Mouse (Mus musculus) lung, embryonic 16.5 days (tissue): ENCODE measurements around the gene Omg. TPM values are rescaled to one million over a fixed set of nuclear protein-coding genes. Genes with fewer than 3 reads are reported as not detected.

Source experiments
- ATAC-seq: fragments of 200-750 bp; cut with Nextera tagmentation; 2 replicates; pipeline ENCODE4 v1.8.0; 2017; ENCODE audit warnings: low read depth, mild to moderate bottlenecking, moderate library complexity
- H3K27ac ChIP-seq: fragments of 300-500 bp; sonication (generic); 2 replicates; pipeline ENCODE4 v1.5.1; 2014; ENCODE audit warnings: mild to moderate bottlenecking, control low read depth, low read length
- H3K27me3 ChIP-seq: fragments of 300-500 bp; sonication (generic); 2 replicates; pipeline ENCODE4 v1.6.1; 2014; ENCODE audit warnings: low read depth, low read length, mixed read lengths; ENCODE audit not compliant: control insufficient read depth, insufficient read depth
- H3K36me3 ChIP-seq: fragments of 300-500 bp; sonication (generic); 2 replicates; pipeline ENCODE4 v1.6.1; 2014; ENCODE audit warnings: low read length; ENCODE audit not compliant: control insufficient read depth, insufficient read depth
- H3K4me1 ChIP-seq: fragments of 300-500 bp; sonication (generic); replicated peaks from 2 replicates; pipeline ENCODE4 v1.6.1; 2014; ENCODE audit warnings: low read length, mixed read lengths; ENCODE audit not compliant: control insufficient read depth, insufficient read depth
- H3K4me2 ChIP-seq: fragments of 300-500 bp; sonication (generic); 2 replicates; pipeline ENCODE4 v1.6.1; 2014; ENCODE audit warnings: low read depth, low read length, control low read depth
- H3K4me3 ChIP-seq: fragments of 300-500 bp; sonication (generic); 2 replicates; pipeline ENCODE4 v1.5.1; 2014; ENCODE audit warnings: mild to moderate bottlenecking, low read length, control low read depth
- H3K9ac ChIP-seq: fragments of 300-500 bp; sonication (generic); 2 replicates; pipeline ENCODE4 v1.6.1; 2014; ENCODE audit warnings: low read length, control low read depth
- H3K9me3 ChIP-seq: fragments of 300-500 bp; sonication (generic); 2 replicates; pipeline ENCODE4 v1.6.1; 2016; ENCODE audit warnings: low read length; ENCODE audit not compliant: control insufficient read depth
- WGBS: fragments of 180-500 bp; shearing (Covaris S2); extraction: QIAGEN DNeasy Blood & Tissue Kit; methylation state at CpG from one replicate; pipeline ENCODE4 v1.1.7; 2014; 5-methylcytosine and 5-hydroxymethylcytosine counted together
- polyA plus RNA-seq: library from polyadenylated mRNA; unstranded; fragments of >200 nt; fragmentation: Nextera tagmentation; extraction: Ambion mirVana; gene quantifications from 2 replicates; pipeline ENCODE4 v1.2.1, GENCODE M21; 2015

Gene Omg
- polyA plus RNA-seq, 1 experiment from 2014 or later = 0.18 TPM

DNA sequence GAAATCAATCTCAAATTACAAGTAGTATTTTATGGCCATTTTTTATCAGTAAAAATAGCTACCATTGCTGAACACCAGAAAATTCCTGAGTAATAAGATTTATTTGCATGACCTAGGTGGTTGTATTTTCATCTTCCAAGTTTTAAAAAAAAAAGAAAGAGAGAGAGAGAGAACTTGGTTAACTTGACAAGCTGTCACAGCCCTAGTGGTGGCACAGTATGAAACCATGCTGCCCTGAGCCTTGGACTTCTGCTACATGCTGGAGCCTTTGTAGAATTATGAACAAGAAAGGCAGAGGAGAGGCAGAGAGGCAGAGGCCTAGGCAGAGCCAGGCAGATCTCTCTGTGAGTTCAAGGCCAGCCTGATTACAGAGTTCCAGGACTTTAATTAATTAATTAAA, 18.0 kb upstream of the Omg start:
- Histone ChIP-seq H3K27ac (no peak overlapping the region), H3K27me3 (no peaks in the 10 kb centered on the region), H3K36me3 (no peaks in the 10 kb centered on the region)

DNA sequence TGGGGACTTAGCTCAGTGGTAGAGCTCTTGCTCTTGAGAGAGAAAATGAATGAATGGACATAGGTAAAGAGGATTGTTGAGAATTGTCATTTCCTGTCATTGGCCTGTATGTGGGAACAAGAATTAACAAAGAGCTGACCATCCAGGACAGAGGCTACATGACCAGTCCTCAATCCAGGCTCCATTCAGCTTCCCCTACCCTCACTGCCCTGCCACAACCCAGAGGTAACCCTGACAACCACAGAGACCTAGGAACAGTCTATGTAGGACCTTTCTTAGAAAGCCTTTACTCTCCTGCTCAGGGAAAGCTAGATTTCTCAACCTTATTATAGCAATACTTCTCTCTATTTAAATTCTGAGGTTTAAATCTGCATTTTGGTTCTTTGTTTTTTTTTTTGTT, 16.9 kb upstream of the Omg start:
- no peak for ATAC-seq
- Histone ChIP-seq H3K9me3 (no peaks in the 10 kb centered on the region), H3K4me1 (no peaks in the 10 kb centered on the region), H3K4me2 (no peak overlapping the region), H3K27me3 (no peaks in the 10 kb centered on the region), H3K4me3 (no peak overlapping the region), H3K9ac (no peak overlapping the region), H3K36me3 (no peaks in the 10 kb centered on the region), H3K27ac (no peak overlapping the region)

More for the DNA sequence above, 18.0 kb upstream of the Omg start:
- Histone ChIP-seq H3K4me3 (no peak overlapping the region), H3K9ac (no peak overlapping the region), H3K4me2 (no peak overlapping the region), H3K9me3 (no peaks in the 10 kb centered on the region), H3K4me1 (no peaks in the 10 kb centered on the region)
- ATAC-seq = no peak

DNA sequence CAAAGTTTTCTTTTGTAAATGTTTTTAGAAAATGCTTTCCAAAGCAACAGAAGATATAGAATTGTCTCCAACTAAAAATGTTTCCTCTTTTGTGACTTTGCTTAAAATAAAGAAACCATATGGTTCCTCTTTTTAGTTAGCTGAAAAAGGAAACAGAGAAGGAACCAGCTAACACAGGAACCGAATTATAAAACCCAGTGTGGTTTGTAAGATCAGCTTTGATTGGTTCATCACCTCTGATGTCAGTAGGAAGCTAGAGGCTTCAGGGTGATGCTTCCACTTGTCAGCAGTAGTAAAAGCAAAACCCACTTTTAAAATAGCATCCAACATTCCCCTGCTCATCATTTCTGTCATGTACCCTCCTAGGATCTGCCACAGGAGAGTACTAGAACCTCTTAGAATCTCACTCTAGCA, 16.0 kb upstream of the Omg start:
- Histone ChIP-seq H3K27ac (no peak overlapping the region), H3K4me1 (peaks cover 4% of the 10 kb centered on the region; the same call in 1 of the 2 replicates), H3K4me3 (no peak overlapping the region), H3K9me3 (no peaks in the 10 kb centered on the region), H3K9ac (no peak overlapping the region), H3K36me3 (no peaks in the 10 kb centered on the region), H3K27me3 (no peaks in the 10 kb centered on the region), H3K4me2 (no peak overlapping the region)
- 64% methylated on average over 1 of the region's 1 CpGs for WGBS
- ATAC-seq = no peak

GRCm38 (mm10) chr11:79519299-79519698, 15.4 kb upstream of the Omg start:
- Histone ChIP-seq H3K4me2 (no peak overlapping the region), H3K27me3 (no peaks in the 10 kb centered on the region), H3K4me1 (peaks cover 4% of the 10 kb centered on the region; the same call in 1 of the 2 replicates), H3K9me3 (no peaks in the 10 kb centered on the region), H3K36me3 (no peaks in the 10 kb centered on the region), H3K4me3 (no peak overlapping the region), H3K27ac (no peak overlapping the region), H3K9ac (no peak overlapping the region)
- no peak for ATAC-seq
- 73% methylated on average over 6 of the region's 6 CpGs for WGBS

- Histone ChIP-seq H3K36me3 (no peaks in the 10 kb centered on the region), H3K4me1 (peaks cover 4% of the 10 kb centered on the region; the same call in 1 of the 2 replicates), H3K4me2 (no peak overlapping the region), H3K27ac (no peak overlapping the region), H3K9me3 (no peaks in the 10 kb centered on the region), H3K27me3 (no peaks in the 10 kb centered on the region), H3K9ac (no peak overlapping the region), H3K4me3 (no peak overlapping the region)
- WGBS = 98% methylated on average over 2 of the region's 2 CpGs
- no peak for ATAC-seq
Measured at GRCm38 (mm10) chr11:79515798-79516197, 11.9 kb upstream of the Omg start.

- Histone ChIP-seq H3K9me3 (no peaks in the 10 kb centered on the region), H3K27me3 (no peaks in the 10 kb centered on the region), H3K4me2 (no peak overlapping the region), H3K4me3 (no peak overlapping the region), H3K27ac (no peak overlapping the region), H3K4me1 (peaks cover 4% of the 10 kb centered on the region; the same call in 1 of the 2 replicates), H3K9ac (no peak overlapping the region), H3K36me3 (no peaks in the 10 kb centered on the region)
- 45% methylated on average over 6 of the region's 6 CpGs for WGBS
- no peak for ATAC-seq
Measured at GRCm38 (mm10) chr11:79515331-79515730, 11.4 kb upstream of the Omg start.

- H3K9me3 ChIP-seq = no peaks in the 10 kb centered on the region
- no peak for ATAC-seq
- H3K36me3 ChIP-seq = no peaks in the 10 kb centered on the region
- H3K4me2 ChIP-seq = no peak overlapping the region
- H3K27ac ChIP-seq = no peak overlapping the region
- H3K27me3 ChIP-seq = no peaks in the 10 kb centered on the region
- H3K9ac ChIP-seq = no peak overlapping the region
- no peak overlapping the region for H3K4me3 ChIP-seq
- WGBS = 84% methylated on average over 3 of the region's 3 CpGs
- H3K4me1 ChIP-seq = peaks cover 4% of the 10 kb centered on the region; the same call in 1 of the 2 replicates
Measured at GRCm38 (mm10) chr11:79511970-79512369, 8.1 kb upstream of the Omg start.

GRCm38 (mm10) chr11:79504506-79504905, 622 bp upstream of the Omg start:
- Histone ChIP-seq H3K4me2 (no peak overlapping the region), H3K27ac (no peak overlapping the region), H3K4me3 (no peak overlapping the region), H3K9me3 (no peaks in the 10 kb centered on the region), H3K4me1 (no peaks in the 10 kb centered on the region), H3K9ac (no peak overlapping the region), H3K27me3 (no peaks in the 10 kb centered on the region), H3K36me3 (no peaks in the 10 kb centered on the region)
- WGBS = 86% methylated on average over 7 of the region's 7 CpGs
- no peak for ATAC-seq

DNA sequence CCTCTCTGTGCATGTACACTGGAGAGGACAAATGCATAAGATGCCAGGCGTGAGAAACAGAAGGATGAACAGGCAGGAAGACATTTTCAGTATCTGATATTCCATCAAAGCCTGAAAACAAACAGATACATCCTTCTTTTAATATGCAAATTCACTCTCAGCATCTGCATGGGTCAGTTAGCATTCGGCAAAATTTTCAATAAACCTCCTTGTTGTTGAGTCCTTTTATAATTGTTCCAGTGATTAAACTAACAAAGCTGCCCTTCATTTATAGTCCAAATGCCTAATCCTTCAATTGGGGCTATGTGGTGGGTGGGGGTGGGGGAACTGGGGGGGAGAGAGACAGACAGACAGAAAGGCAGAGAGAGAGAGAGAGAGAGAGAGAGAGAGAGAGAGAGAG, 967 bp downstream of the Omg start:
- no peak for ATAC-seq
- Histone ChIP-seq H3K9ac (no peak overlapping the region), H3K4me1 (no peaks in the 10 kb centered on the region)

More for the DNA sequence above, 967 bp downstream of the Omg start:
- Histone ChIP-seq H3K27me3 (no peaks in the 10 kb centered on the region), H3K9me3 (no peaks in the 10 kb centered on the region), H3K27ac (no peak overlapping the region), H3K36me3 (no peaks in the 10 kb centered on the region), H3K4me2 (no peak overlapping the region), H3K4me3 (no peak overlapping the region)
- 79% methylated on average over 2 of the region's 2 CpGs for WGBS
